ENCODE assay signal across 20 mouse cellular contexts in genomic region chr15:48904687-48905086, GRCm38 (mm10).
DNase-seq lines count a peak whose midpoint lies in the region; ATAC-seq and TF ChIP-seq lines count a peak whose summit lies in the region.
"Had no signal": no experiment of that assay in that cellular context is flagged by ENCODE, and none has a peak within 500 bp of the region (broad histone marks: within the 10 kb centered on the region; RNA-seq: fewer than 3 reads in every experiment).

No protein-coding gene starts in this region.

- H3K4me2 ChIP-seq in midbrain, embryonic 14.5 days (ENCODE audit: low read length), result no peak overlapping the region
- H3K4me2 ChIP-seq: embryonic facial prominence, embryonic 13.5 days; forebrain, embryonic 12.5 days; heart, embryonic 13.5 days; hindbrain, embryonic 13.5 days had no signal

- peak; percentile 3 to 4 for DNase-seq in frontal cortex, adult 2 months (ENCODE audit: extremely low spot score in 1 of 2, low spot score in 1 of 2)
- DNase-seq in frontal cortex, postnatal 14 days (ENCODE audit: low spot score in 2 of 2), result no peak
- peak; percentile 2 to 19 for DNase-seq in left cerebral cortex, postnatal 25 days (ENCODE audit: low spot score in 2 of 2)
- DNase-seq in left cerebral cortex, adult 2 months (ENCODE audit: extremely low spot score in 1 of 2, low spot score in 2 of 2), result no peak
- peak; percentile 48 for DNase-seq in telencephalon, adult 2 months (ENCODE audit: low read depth, low spot score)
- no peak for DNase-seq in midbrain, embryonic 14.5 days
- DNase-seq in heart, embryonic 10.5 days (ENCODE audit: low spot score), result no peak
- DNase-seq: adrenal gland, adult 2 months; adrenal gland, postnatal 25 days; cerebellum, adult 8-10 months; cerebellum, postnatal 14 days; gastrocnemius, adult 2 months; gastrocnemius, postnatal 25 days; heart, postnatal 4 days had no signal

- 90% methylated on average over 3 of the region's 3 CpGs for WGBS in midbrain, embryonic 14.5 days
- 85% methylated on average over 3 of the region's 3 CpGs for WGBS in heart, embryonic 10.5 days

- TF ChIP-seq CTCF in left cerebral cortex, adult 2 months (IDR thresholded peaks at IDR 0.05), result no peak

- H3K27me3 ChIP-seq in midbrain, embryonic 14.5 days (ENCODE audit: control insufficient read depth, insufficient read depth, low read length), result no peaks in the 10 kb centered on the region
- H3K27me3 ChIP-seq in heart, embryonic 10.5 days (ENCODE audit: insufficient read depth, poor library complexity, severe bottlenecking), result no peaks in the 10 kb centered on the region
- H3K27me3 ChIP-seq: embryonic facial prominence, embryonic 13.5 days; forebrain, embryonic 12.5 days; heart, embryonic 13.5 days; hindbrain, embryonic 13.5 days had no signal

- no peak overlapping the region for H3K9ac ChIP-seq in midbrain, embryonic 14.5 days (replicated peaks; ENCODE audit: low read length)
- H3K9ac ChIP-seq: embryonic facial prominence, embryonic 13.5 days; forebrain, embryonic 12.5 days; heart, embryonic 13.5 days; hindbrain, embryonic 13.5 days had no signal

- H3K27ac ChIP-seq in left cerebral cortex, adult 2 months, result no peak overlapping the region
- no peak overlapping the region for H3K27ac ChIP-seq in midbrain, embryonic 14.5 days (replicated peaks; ENCODE audit: low read depth, low read length)
- no peak overlapping the region for H3K27ac ChIP-seq in heart, embryonic 10.5 days
- H3K27ac ChIP-seq: embryonic facial prominence, embryonic 13.5 days; forebrain, embryonic 12.5 days; gastrocnemius, adult 2 months; heart, embryonic 13.5 days; hindbrain, embryonic 13.5 days had no signal

- H3K4me3 ChIP-seq in left cerebral cortex, adult 2 months, result no peak overlapping the region
- H3K4me3 ChIP-seq in midbrain, embryonic 14.5 days (replicated peaks; ENCODE audit: low read depth, low read length), result no peak overlapping the region
- no peak overlapping the region for H3K4me3 ChIP-seq in heart, embryonic 10.5 days
- H3K4me3 ChIP-seq: embryonic facial prominence, embryonic 13.5 days; forebrain, embryonic 12.5 days; gastrocnemius, adult 2 months; heart, embryonic 13.5 days; hindbrain, embryonic 13.5 days had no signal

- ATAC-seq in common myeloid progenitor, adult 5-6 weeks (replicated peaks; ENCODE audit: low read depth, poor library complexity, severe bottlenecking), result peak; percentile 65
- ATAC-seq in midbrain, embryonic 14.5 days (ENCODE audit: low FRiP score, low TSS enrichment), result no peak
- ATAC-seq: forebrain, embryonic 16.5 days had no signal

- H3K4me1 ChIP-seq in midbrain, embryonic 14.5 days (ENCODE audit: control insufficient read depth, insufficient read depth, low read length), result no peaks in the 10 kb centered on the region
- no peaks in the 10 kb centered on the region for H3K4me1 ChIP-seq in heart, embryonic 10.5 days
- H3K4me1 ChIP-seq: embryonic facial prominence, embryonic 13.5 days; forebrain, embryonic 12.5 days; heart, embryonic 13.5 days; hindbrain, embryonic 13.5 days had no signal

- intact Hi-C loops in left cerebral cortex, postnatal 25 days (cut with DNase I), result no loop called here
- intact Hi-C loops in left cerebral cortex, adult 2 months (cut with DNase I), result no loop called here

- H3K36me3 ChIP-seq in midbrain, embryonic 14.5 days (ENCODE audit: control insufficient read depth, insufficient read depth, low read length), result no peaks in the 10 kb centered on the region
- no peaks in the 10 kb centered on the region for H3K36me3 ChIP-seq in heart, embryonic 10.5 days
- H3K36me3 ChIP-seq: embryonic facial prominence, embryonic 13.5 days; forebrain, embryonic 12.5 days; heart, embryonic 13.5 days; hindbrain, embryonic 13.5 days had no signal

- H3K9me3 ChIP-seq in midbrain, embryonic 14.5 days (ENCODE audit: control insufficient read depth, low read length), result no peaks in the 10 kb centered on the region
- H3K9me3 ChIP-seq in heart, embryonic 10.5 days, result no peaks in the 10 kb centered on the region
- H3K9me3 ChIP-seq: embryonic facial prominence, embryonic 13.5 days; forebrain, embryonic 12.5 days; heart, embryonic 13.5 days; hindbrain, embryonic 13.5 days had no signal

Comparison
In these comparisons a context has a peak if more than half of its experiments do, and no peak if none do; other contexts are left out.
1. DNase-seq: peak in frontal cortex, adult 2 months (2 of 2), left cerebral cortex, postnatal 25 days (2 of 2) and telencephalon, adult 2 months (single experiment); none in frontal cortex, postnatal 14 days (0 of 2), left cerebral cortex, adult 2 months (0 of 2), midbrain, embryonic 14.5 days (single experiment) and heart, embryonic 10.5 days (single experiment).